Mouse (Mus musculus): ENCODE measurements at regions not wholly inside any gene's neighbourhood (a gene's known extent, or its start where the extent isn't known, plus 50 kb on each side); places are given as distances from the start of the nearest gene placed in this dataset.

DNA sequence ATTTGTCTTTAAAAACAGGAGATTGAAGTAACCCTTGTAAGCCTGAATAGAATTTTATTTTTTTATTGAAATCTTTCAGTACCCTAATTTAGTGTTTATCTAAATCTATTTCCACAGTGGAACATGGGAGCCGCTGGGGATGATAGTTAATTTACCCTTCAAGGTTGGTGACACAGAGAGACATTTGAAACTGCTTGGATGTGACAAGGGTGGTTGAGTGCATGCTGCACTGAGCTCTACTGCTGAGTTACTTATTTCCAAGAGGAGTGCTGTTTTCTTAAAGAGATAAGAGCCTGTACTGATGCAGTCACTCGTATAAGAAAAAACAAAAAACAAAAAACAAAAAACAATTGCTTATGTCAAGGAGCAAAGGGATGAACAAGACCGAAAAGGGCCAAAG, 123.7 kb upstream of the Map3k1 start:
- TF ChIP-seq CTCF (IDR thresholded peaks at IDR 0.05; ENCODE audit: borderline replicate concordance, insufficient read depth, low read length) (no peak), POLR2A (IDR thresholded peaks at IDR 0.05; ENCODE audit: low read depth, low read length) (no peak)

All from embryonic fibroblast, embryonic 13.5 days (primary cell).